Mouse (Mus musculus) megakaryocyte, embryonic 14.5 days (primary cell): ENCODE data around the gene Spin2g. TPM values are rescaled to one million over a fixed set of nuclear protein-coding genes. Genes with fewer than 3 reads are reported as not detected.
"Not testable (repeated sequence)": the region's sequence is repeated elsewhere in the genome, so short reads cannot be mapped to it uniquely, and the experiment has no call there.

Source experiments
- H3K27me3 ChIP-seq: replicated peaks from 2 replicates; pipeline ENCODE3; 2012; ENCODE audit warnings: inconsistent platforms
- H3K36me3 ChIP-seq: replicated peaks from 2 replicates; pipeline ENCODE3; 2012; ENCODE audit warnings: low read length, inconsistent platforms, mixed read lengths
- H3K4me1 ChIP-seq: 2 replicates; pipeline ENCODE4 v1.6.1; 2012; ENCODE audit warnings: inconsistent platforms
- H3K4me3 ChIP-seq: replicated peaks from 2 replicates; pipeline ENCODE3; 2012; ENCODE audit warnings: moderate library complexity, mild to moderate bottlenecking, inconsistent platforms
- H3K9me3 ChIP-seq: 2 replicates; pipeline ENCODE4 v1.6.1; 2012; ENCODE audit warnings: inconsistent platforms
- polyA plus RNA-seq: library from polyadenylated mRNA; stranded (reverse); fragments of >175 nt; gene quantifications from 2 replicates; pipeline ENCODE4 v1.2.3, GENCODE M21; 2012; ENCODE audit warnings: low replicate concordance; ENCODE audit not compliant: insufficient read depth

Spin2g gene
- polyA plus RNA-seq: not detected in 2 replicates

DNA sequence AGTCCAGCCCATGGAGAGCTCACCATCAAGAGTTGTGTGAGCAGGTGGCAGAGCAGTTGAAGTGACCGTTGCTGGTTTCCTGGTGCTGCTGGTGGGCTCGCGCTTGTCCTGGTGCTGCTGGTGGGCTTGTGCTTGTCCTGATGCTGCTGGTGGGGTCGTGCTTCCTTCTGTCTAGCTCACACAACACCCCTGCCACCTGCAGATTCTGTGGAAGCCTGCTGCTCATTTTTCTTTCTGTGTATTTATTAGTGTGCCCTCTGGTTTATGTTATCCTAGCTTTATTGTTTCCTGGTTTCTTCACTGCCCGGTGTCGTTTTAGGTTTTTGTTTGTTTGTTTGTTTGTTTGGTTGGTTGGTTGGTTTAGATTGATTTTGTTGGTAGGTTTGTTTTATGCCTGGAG is at the start of gene Spin2g:
Gene Spin2g, minus strand, starts transcription at position 101 of the 400 bp plus-strand sequence.
- not testable (repeated sequence) for H3K36me3 ChIP-seq, H3K4me1 ChIP-seq, H3K9me3 ChIP-seq, H3K4me3 ChIP-seq, H3K27me3 ChIP-seq

Other genes with a start within 250 kb of the Spin2g start
- not detected in 2 replicates for gene Btbd35f9, start 77.2 kb downstream of the Spin2g start, polyA plus RNA-seq
- not detected in 2 replicates for gene Btbd35f8, start 211.8 kb upstream of the Spin2g start, polyA plus RNA-seq